Mouse (Mus musculus) CD4-positive, CD25-positive, alpha-beta regulatory T cell, adult 2 months (primary cell): Measurements from ENCODE around the gene Zfp445.

Experiments used
- DNase-seq: peaks from one replicate; pipeline ENCODE4 v3.0.0-alpha.2; 2012; ENCODE audit warnings: low read depth, low spot score

Gene Zfp445

GRCm38 (mm10) chr9:122836790-122837189 is 29.0 kb downstream of the Zfp445 start:
- DNase-seq: no peak

DNA sequence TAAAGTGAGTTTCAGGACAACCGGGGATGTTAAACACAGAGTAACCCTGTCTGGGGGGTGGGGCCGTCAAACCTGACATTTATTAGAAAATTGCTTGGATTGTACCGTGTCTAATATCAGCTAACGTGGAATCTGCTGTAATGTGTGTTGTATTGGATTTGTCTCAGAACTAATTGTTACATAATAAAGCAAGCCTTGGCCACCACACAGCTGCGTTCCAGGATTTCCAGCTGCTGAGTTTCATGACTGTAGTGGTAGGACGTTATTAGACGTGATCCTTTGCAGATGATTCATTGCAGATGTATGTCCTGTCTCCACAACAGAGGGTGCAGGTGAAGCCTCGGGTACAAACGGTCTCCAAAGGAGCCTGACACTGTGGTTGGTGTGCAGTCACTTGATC is 29.7 kb downstream of the Zfp445 start:
- no peak for DNase-seq

DNA sequence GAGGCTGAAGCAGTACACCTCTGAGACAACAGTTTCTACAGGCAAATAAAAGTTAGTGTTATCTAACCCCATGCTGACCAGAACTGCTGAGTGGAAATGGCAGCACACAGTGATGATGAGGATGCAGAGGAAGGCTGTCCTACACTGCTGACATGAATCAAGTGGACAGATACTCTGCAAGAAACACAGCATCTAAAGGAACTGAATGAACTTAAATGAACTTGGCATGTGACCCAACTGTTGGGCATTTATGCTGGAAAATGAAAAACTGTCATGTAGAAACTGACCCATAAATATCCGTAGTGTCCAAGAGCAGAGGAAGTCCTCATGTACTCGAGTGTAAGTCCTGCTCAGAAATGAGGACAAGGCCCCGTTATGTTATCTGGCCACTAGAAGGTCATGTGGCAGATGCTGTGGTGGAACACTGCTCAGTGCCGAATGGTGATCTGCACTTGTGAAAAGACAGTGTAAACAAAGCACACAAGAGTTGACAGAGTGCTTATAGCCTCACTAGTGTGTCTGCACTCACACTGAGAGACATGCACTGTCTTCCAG is 35.9 kb downstream of the Zfp445 start:
- no peak for DNase-seq

- no peak for DNase-seq
These were observed 39.1 kb downstream of the Zfp445 start for GRCm38 (mm10) chr9:122826743-122827142.

GRCm38 (mm10) chr9:122823374-122824017 is 42.3 kb downstream of the Zfp445 start:
- no peak for DNase-seq

DNA sequence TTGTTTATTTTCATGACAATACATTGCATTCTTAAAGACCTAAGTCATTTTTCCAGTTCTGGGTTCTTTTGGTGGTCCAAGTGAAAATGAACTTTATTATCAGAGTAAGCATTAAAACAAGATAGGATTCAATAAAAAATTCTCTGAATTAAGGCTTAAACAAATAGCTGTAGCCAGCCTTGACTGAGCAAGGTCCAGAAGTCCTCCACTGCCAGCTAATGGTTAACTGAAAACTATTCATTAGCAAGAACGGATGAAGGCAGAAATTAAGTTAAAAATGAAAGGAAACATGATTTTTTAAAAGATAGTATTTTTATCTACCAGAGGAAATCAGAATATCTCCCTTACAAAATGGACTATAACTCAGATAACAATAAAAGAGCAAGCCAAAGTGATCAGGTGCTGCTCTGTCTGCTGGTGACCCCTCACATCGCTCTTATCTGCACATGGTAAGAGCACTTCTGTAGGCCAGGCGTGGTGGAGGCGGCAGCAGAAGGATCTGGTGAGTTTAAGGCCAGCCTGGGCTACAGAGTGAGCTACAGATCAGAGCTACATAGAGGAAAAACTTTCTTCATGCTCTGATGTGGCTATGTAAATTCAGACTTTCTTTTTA is 50.5 kb downstream of the Zfp445 start:
- DNase-seq: no peak

DNA sequence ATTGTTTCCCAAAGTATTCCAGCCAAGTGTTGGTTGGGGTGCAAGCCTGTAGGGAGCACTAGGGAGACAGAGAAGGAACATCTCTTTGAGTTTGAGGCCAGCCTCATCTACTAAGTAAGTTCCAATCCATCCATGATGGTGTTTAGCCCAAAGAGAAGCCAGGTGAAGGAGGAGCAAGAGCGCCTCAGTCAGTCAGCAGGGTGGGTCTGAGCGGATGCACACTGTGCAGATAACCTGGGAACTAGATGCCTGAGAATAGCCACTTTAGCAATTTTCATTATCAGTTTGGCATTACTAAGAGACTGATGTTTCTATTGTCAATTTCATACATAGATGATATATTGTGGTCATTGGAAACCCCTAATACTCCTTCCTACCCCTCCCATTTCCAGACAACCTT is 51.0 kb downstream of the Zfp445 start:
- no peak for DNase-seq

GRCm38 (mm10) chr9:122812386-122812785 is 53.4 kb downstream of the Zfp445 start:
- DNase-seq: no peak

DNA sequence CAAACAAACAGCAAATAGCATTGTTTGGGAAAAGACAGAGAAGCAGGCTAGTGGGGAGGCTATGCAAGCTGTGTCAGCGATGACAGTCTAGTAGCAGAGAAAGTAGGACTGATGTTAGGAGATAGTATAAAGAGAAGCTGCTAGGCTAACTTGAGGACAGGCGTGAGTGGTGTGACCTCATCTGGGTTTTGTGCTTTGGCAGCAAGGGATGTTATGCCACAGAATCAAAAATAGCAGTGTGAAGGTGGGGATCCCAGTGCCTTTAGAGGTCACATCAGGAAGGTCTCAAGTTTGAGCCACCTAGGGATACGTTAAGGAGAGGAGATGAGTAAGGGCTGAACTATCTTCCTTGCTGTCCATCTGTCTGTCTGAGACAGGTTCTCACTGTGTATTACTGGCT is 55.6 kb downstream of the Zfp445 start:
- DNase-seq: no peak

GRCm38 (mm10) chr9:122807186-122807585 is 58.6 kb downstream of the Zfp445 start:
- no peak for DNase-seq

GRCm38 (mm10) chr9:122805845-122806341 is 59.9 kb downstream of the Zfp445 start:
- DNase-seq: no peak

GRCm38 (mm10) chr9:122805053-122805844 is 60.6 kb downstream of the Zfp445 start, which contains the start of gene Tcaim:
TSS of gene Tcaim (plus strand) at chr9:122805539.
- peak; percentile 97 for DNase-seq
